Mouse (Mus musculus) stomach, embryonic 15.5 days (tissue): Measurements from ENCODE around the gene Rap1gds1. TPM values are rescaled to one million over a fixed set of nuclear protein-coding genes. Genes with fewer than 3 reads are reported as not detected.
A peak's percentile ranks its signal among the peaks of the same experiment; 100 is the strongest.

Experiments used
- ATAC-seq: fragments of 200-750 bp; cut with Nextera tagmentation; 2 replicates; pipeline ENCODE4 v1.8.0; 2017; ENCODE audit warnings: low read depth, moderate number of reproducible peaks, moderate TSS enrichment; ENCODE audit not compliant: insufficient read depth, low FRiP score
- H3K27ac ChIP-seq: fragments of 300-500 bp; sonication (generic); 2 replicates; pipeline ENCODE4 v1.5.1; 2015; ENCODE audit warnings: mild to moderate bottlenecking, inconsistent platforms
- H3K27me3 ChIP-seq: fragments of 300-500 bp; sonication (generic); replicated peaks from 2 replicates; pipeline ENCODE4 v1.6.1; 2015; ENCODE audit warnings: inconsistent platforms
- H3K36me3 ChIP-seq: fragments of 300-500 bp; sonication (generic); 2 replicates; pipeline ENCODE4 v1.6.1; 2015; ENCODE audit warnings: inconsistent platforms
- H3K4me1 ChIP-seq: fragments of 300-500 bp; sonication (generic); 2 replicates; pipeline ENCODE4 v1.6.1; 2015; ENCODE audit warnings: inconsistent platforms
- H3K4me2 ChIP-seq: fragments of 300-500 bp; sonication (generic); 2 replicates; pipeline ENCODE4 v1.6.1; 2015; ENCODE audit warnings: mild to moderate bottlenecking, inconsistent platforms
- H3K4me3 ChIP-seq: fragments of 300-500 bp; sonication (generic); replicated peaks from 2 replicates; pipeline ENCODE4 v1.5.1; 2015; ENCODE audit warnings: inconsistent platforms
- H3K9ac ChIP-seq: fragments of 300-500 bp; sonication (generic); 2 replicates; pipeline ENCODE4 v1.6.1; 2015; ENCODE audit warnings: inconsistent platforms
- H3K9me3 ChIP-seq: fragments of 300-500 bp; sonication (generic); 2 replicates; pipeline ENCODE4 v1.6.1; 2016; ENCODE audit warnings: inconsistent platforms
- WGBS: fragments of 180-500 bp; shearing (Covaris S2); methylation state at CpG from one replicate; pipeline ENCODE4 v1.1.7; 2015; 5-methylcytosine and 5-hydroxymethylcytosine counted together
- polyA plus RNA-seq: library from polyadenylated mRNA; unstranded; fragments of >200 nt; fragmentation: Nextera tagmentation; extraction: Ambion mirVana; gene quantifications from 2 replicates; pipeline ENCODE4 v1.2.1, GENCODE M21; 2015

Gene Rap1gds1
- polyA plus RNA-seq, 1 experiment from 2014 or later = 51.1 TPM

- WGBS = 58% methylated on average over 5 of the region's 5 CpGs
These were observed 9.0 kb upstream of the Rap1gds1 start for GRCm38 (mm10) chr3:139083778-139084539.

GRCm38 (mm10) chr3:139079831-139080230 lies 4.8 kb upstream of the Rap1gds1 start:
- H3K9me3 ChIP-seq = no peaks in the 10 kb centered on the region
- H3K9ac ChIP-seq = no peak overlapping the region
- no peaks in the 10 kb centered on the region for H3K36me3 ChIP-seq
- peaks cover 5% of the 10 kb centered on the region; the same call in 1 of the 2 replicates for H3K4me1 ChIP-seq
- ATAC-seq = no peak
- 85% methylated on average over 6 of the region's 6 CpGs for WGBS
- H3K27ac ChIP-seq = no peak overlapping the region
- H3K4me2 ChIP-seq = no peak overlapping the region
- H3K27me3 ChIP-seq = no peaks in the 10 kb centered on the region
- H3K4me3 ChIP-seq = no peak overlapping the region

More at GRCm38 (mm10) chr3:139083778-139084539, 9.0 kb upstream of the Rap1gds1 start:
- no peak for ATAC-seq
- Histone ChIP-seq H3K4me3 (no peak overlapping the region), H3K27ac (no peak overlapping the region), H3K4me2 (no peak overlapping the region), H3K27me3 (no peaks in the 10 kb centered on the region), H3K9ac (no peak overlapping the region), H3K9me3 (no peaks in the 10 kb centered on the region), H3K36me3 (no peaks in the 10 kb centered on the region), H3K4me1 (no peaks in the 10 kb centered on the region)

GRCm38 (mm10) chr3:139078010-139078409 lies 3.0 kb upstream of the Rap1gds1 start:
- Histone ChIP-seq H3K4me3 (no peak overlapping the region), H3K4me2 (no peak overlapping the region), H3K27me3 (no peaks in the 10 kb centered on the region), H3K9me3 (no peaks in the 10 kb centered on the region), H3K9ac (no peak overlapping the region), H3K27ac (no peak overlapping the region), H3K36me3 (no peaks in the 10 kb centered on the region), H3K4me1 (peaks cover 8% of the 10 kb centered on the region)
- no peak for ATAC-seq
- 86% methylated on average over 3 of the region's 3 CpGs for WGBS

- H3K27ac ChIP-seq = peak overlapping the region; percentile 91; the same call in 1 of the 2 replicates
- peak overlapping the region; percentile 93 for H3K4me2 ChIP-seq
- H3K4me1 ChIP-seq = peaks cover 8% of the 10 kb centered on the region
- H3K4me3 ChIP-seq = peak overlapping the region; percentile 68
- H3K36me3 ChIP-seq = no peaks in the 10 kb centered on the region
- no peak overlapping the region for H3K9ac ChIP-seq
- no peak for ATAC-seq
- no peaks in the 10 kb centered on the region for H3K9me3 ChIP-seq
- 4% methylated on average over 7 of the region's 7 CpGs for WGBS
- H3K27me3 ChIP-seq = no peaks in the 10 kb centered on the region
These were observed 1.1 kb upstream of the Rap1gds1 start for GRCm38 (mm10) chr3:139076059-139076455.

GRCm38 (mm10) chr3:139075333-139076058 lies 495 bp upstream of the Rap1gds1 start:
- Histone ChIP-seq H3K4me3 (peak overlapping the region; percentile 68), H3K27ac (peak overlapping the region; percentile 91), H3K36me3 (no peaks in the 10 kb centered on the region), H3K4me1 (peaks cover 8% of the 10 kb centered on the region), H3K27me3 (no peaks in the 10 kb centered on the region), H3K9ac (peak overlapping the region; percentile 63), H3K9me3 (no peaks in the 10 kb centered on the region), H3K4me2 (peak overlapping the region; percentile 93)
- 0% methylated on average over 53 of the region's 72 CpGs for WGBS
- ATAC-seq = peak; percentile 99

- H3K9ac ChIP-seq = peak overlapping the region; percentile 88
- peak overlapping the region; percentile 99 for H3K27ac ChIP-seq
- no peaks in the 10 kb centered on the region for H3K27me3 ChIP-seq
- WGBS = 4% methylated on average over 12 of the region's 12 CpGs
- peaks cover 11% of the 10 kb centered on the region for H3K4me1 ChIP-seq
- no peak for ATAC-seq
- H3K4me2 ChIP-seq = peak overlapping the region; percentile 69
- no peaks in the 10 kb centered on the region for H3K36me3 ChIP-seq
- H3K9me3 ChIP-seq = no peaks in the 10 kb centered on the region
- peak overlapping the region; percentile 86 for H3K4me3 ChIP-seq
These were observed 1.1 kb downstream of the Rap1gds1 start for GRCm38 (mm10) chr3:139073801-139074483.

- H3K27me3 ChIP-seq = no peaks in the 10 kb centered on the region
- no peaks in the 10 kb centered on the region for H3K36me3 ChIP-seq
- no peak overlapping the region for H3K4me3 ChIP-seq
- no peak for ATAC-seq
- H3K4me1 ChIP-seq = peaks cover 6% of the 10 kb centered on the region; the same call in 1 of the 2 replicates
- no peak overlapping the region for H3K27ac ChIP-seq
- no peak overlapping the region for H3K9ac ChIP-seq
- H3K4me2 ChIP-seq = no peak overlapping the region
- 35% methylated on average over 4 of the region's 4 CpGs for WGBS
- H3K9me3 ChIP-seq = no peaks in the 10 kb centered on the region
These were observed 5.5 kb downstream of the Rap1gds1 start for GRCm38 (mm10) chr3:139069539-139069938.

GRCm38 (mm10) chr3:139064076-139064475 lies 10.9 kb downstream of the Rap1gds1 start:
- Histone ChIP-seq H3K36me3 (no peaks in the 10 kb centered on the region), H3K27ac (no peak overlapping the region), H3K4me1 (no peaks in the 10 kb centered on the region), H3K27me3 (no peaks in the 10 kb centered on the region), H3K9me3 (no peaks in the 10 kb centered on the region), H3K4me3 (no peak overlapping the region), H3K9ac (no peak overlapping the region), H3K4me2 (no peak overlapping the region)
- no peak for ATAC-seq
- WGBS = 95% methylated on average over 9 of the region's 9 CpGs

- Histone ChIP-seq H3K36me3 (no peaks in the 10 kb centered on the region), H3K9me3 (no peaks in the 10 kb centered on the region), H3K4me2 (no peak overlapping the region), H3K9ac (no peak overlapping the region), H3K4me3 (no peak overlapping the region), H3K27ac (no peak overlapping the region), H3K4me1 (no peaks in the 10 kb centered on the region), H3K27me3 (no peaks in the 10 kb centered on the region)
- ATAC-seq = no peak
- 79% methylated on average over 3 of the region's 3 CpGs for WGBS
These were observed 12.9 kb downstream of the Rap1gds1 start for GRCm38 (mm10) chr3:139062088-139062487.

- Histone ChIP-seq H3K9ac (no peak overlapping the region), H3K36me3 (peaks cover 4% of the 10 kb centered on the region; the same call in 1 of the 2 replicates), H3K27me3 (no peaks in the 10 kb centered on the region), H3K4me1 (no peaks in the 10 kb centered on the region), H3K27ac (no peak overlapping the region), H3K4me3 (no peak overlapping the region), H3K4me2 (no peak overlapping the region), H3K9me3 (no peaks in the 10 kb centered on the region)
- 82% methylated on average over 12 of the region's 12 CpGs for WGBS
- ATAC-seq = no peak
These were observed 26.0 kb downstream of the Rap1gds1 start for GRCm38 (mm10) chr3:139048701-139049622.

- Histone ChIP-seq H3K9me3 (no peaks in the 10 kb centered on the region), H3K4me3 (no peak overlapping the region), H3K36me3 (0 out of 2 replicates have a peak, but pooled peaks cover 3% of the 10 kb centered on the region), H3K9ac (no peak overlapping the region), H3K4me2 (no peak overlapping the region), H3K4me1 (no peaks in the 10 kb centered on the region), H3K27me3 (no peaks in the 10 kb centered on the region), H3K27ac (0 out of 2 replicates have a peak overlapping the region, but pooled peaks have one; percentile 35)
- ATAC-seq = no peak
- 82% methylated on average over 3 of the region's 3 CpGs for WGBS
These were observed 32.6 kb downstream of the Rap1gds1 start for GRCm38 (mm10) chr3:139042433-139042854.
